Mouse (Mus musculus) heart, embryonic 10.5 days (tissue): ENCODE data around the gene Arl16. TPM values are rescaled to one million over a fixed set of nuclear protein-coding genes. Genes with fewer than 3 reads are reported as not detected.

Source experiments
- DNase-seq: peaks from one replicate; pipeline ENCODE4 v3.0.0-alpha.2; 2017; ENCODE audit warnings: low spot score
- H3K27ac ChIP-seq: fragments of 300-500 bp; sonication (generic); 2 replicates; pipeline ENCODE4 v1.5.1; 2016; ENCODE audit warnings: mild to moderate bottlenecking
- H3K27me3 ChIP-seq: fragments of 300-500 bp; sonication (generic); 2 replicates; pipeline ENCODE4 v1.6.1; 2016; ENCODE audit warnings: mild to moderate bottlenecking; ENCODE audit not compliant: poor library complexity, insufficient read depth, severe bottlenecking
- H3K36me3 ChIP-seq: fragments of 300-500 bp; sonication (generic); 2 replicates; pipeline ENCODE4 v1.6.1; 2016; ENCODE audit warnings: mild to moderate bottlenecking, moderate library complexity
- H3K4me1 ChIP-seq: fragments of 300-500 bp; sonication (generic); 2 replicates; pipeline ENCODE4 v1.6.1; 2016; ENCODE audit warnings: mild to moderate bottlenecking
- H3K4me3 ChIP-seq: fragments of 300-500 bp; sonication (generic); 2 replicates; pipeline ENCODE4 v1.5.1; 2016; ENCODE audit warnings: mild to moderate bottlenecking, moderate library complexity
- H3K9me3 ChIP-seq: fragments of 300-500 bp; sonication (generic); 2 replicates; pipeline ENCODE4 v1.6.1; 2016; ENCODE audit warnings: mild to moderate bottlenecking, moderate library complexity
- WGBS: fragments of 180-500 bp; shearing (Covaris S2); methylation state at CpG from one replicate; pipeline ENCODE4 v1.1.7; 2016; 5-methylcytosine and 5-hydroxymethylcytosine counted together
- polyA plus RNA-seq: library from polyadenylated mRNA; unstranded; fragments of >200 nt; fragmentation: Nextera tagmentation; extraction: Ambion mirVana; gene quantifications from 2 replicates; pipeline ENCODE4 v1.2.1, GENCODE M21; 2016

The Arl16 gene
- polyA plus RNA-seq, 1 experiment from 2014 or later = 52.2 TPM

GRCm38 (mm10) chr11:120457370-120457769 lies 10.0 kb downstream of the Arl16 start:
- WGBS = 21% methylated on average over 14 of the region's 14 CpGs
- DNase-seq = no peak
- Histone ChIP-seq H3K9me3 (no peaks in the 10 kb centered on the region), H3K27me3 (no peaks in the 10 kb centered on the region), H3K27ac (peak overlapping the region; percentile 94), H3K36me3 (peaks cover 39% of the 10 kb centered on the region), H3K4me3 (peak overlapping the region; percentile 80), H3K4me1 (peaks cover 24% of the 10 kb centered on the region)

GRCm38 (mm10) chr11:120455413-120455812 lies 12.0 kb downstream of the Arl16 start:
- H3K4me1 ChIP-seq = peaks cover 28% of the 10 kb centered on the region
- H3K27me3 ChIP-seq = no peaks in the 10 kb centered on the region
- no peaks in the 10 kb centered on the region for H3K9me3 ChIP-seq
- H3K4me3 ChIP-seq = no peak overlapping the region
- H3K36me3 ChIP-seq = peaks cover 20% of the 10 kb centered on the region
- 89% methylated on average over 7 of the region's 7 CpGs for WGBS
- no peak overlapping the region for H3K27ac ChIP-seq
- no peak for DNase-seq

GRCm38 (mm10) chr11:120454965-120455364 lies 12.4 kb downstream of the Arl16 start:
- WGBS = 95% methylated on average over 4 of the region's 4 CpGs
- Histone ChIP-seq H3K4me3 (no peak overlapping the region), H3K9me3 (no peaks in the 10 kb centered on the region), H3K36me3 (peaks cover 17% of the 10 kb centered on the region), H3K27ac (no peak overlapping the region), H3K27me3 (no peaks in the 10 kb centered on the region), H3K4me1 (peaks cover 28% of the 10 kb centered on the region)
- no peak for DNase-seq

- Histone ChIP-seq H3K36me3 (0 out of 2 replicates have a peak, but pooled peaks cover 10% of the 10 kb centered on the region), H3K27ac (no peak within 1 kb of the TSS), H3K27me3 (no peaks in the 10 kb centered on the region), H3K4me3 (no peak within 1 kb of the TSS), H3K4me1 (peaks cover 20% of the 10 kb centered on the region), H3K9me3 (no peaks in the 10 kb centered on the region)
- WGBS = 85% methylated on average over 4 of the region's 4 CpGs
- DNase-seq = no peak
These were observed 14.1 kb downstream of the Arl16 start, which contains the start of gene Pde6g for GRCm38 (mm10) chr11:120453306-120453705. Pde6g (minus strand) TSS chr11:120453500.

- Histone ChIP-seq H3K4me1 (peaks cover 21% of the 10 kb centered on the region), H3K9me3 (no peaks in the 10 kb centered on the region), H3K27me3 (no peaks in the 10 kb centered on the region), H3K27ac (no peak overlapping the region), H3K4me3 (no peak overlapping the region), H3K36me3 (0 out of 2 replicates have a peak, but pooled peaks cover 10% of the 10 kb centered on the region)
- no peak for DNase-seq
- 73% methylated on average over 3 of the region's 3 CpGs for WGBS
These were observed 15.2 kb downstream of the Arl16 start for GRCm38 (mm10) chr11:120452246-120452645.

- H3K4me1 ChIP-seq = peaks cover 25% of the 10 kb centered on the region
- H3K4me3 ChIP-seq = no peak overlapping the region
- H3K36me3 ChIP-seq = no peaks in the 10 kb centered on the region
- no peaks in the 10 kb centered on the region for H3K27me3 ChIP-seq
- no peak overlapping the region for H3K27ac ChIP-seq
- DNase-seq = no peak
- WGBS = 77% methylated on average over 7 of the region's 7 CpGs
- H3K9me3 ChIP-seq = no peaks in the 10 kb centered on the region
These were observed 20.2 kb downstream of the Arl16 start for GRCm38 (mm10) chr11:120447179-120447578.

DNA sequence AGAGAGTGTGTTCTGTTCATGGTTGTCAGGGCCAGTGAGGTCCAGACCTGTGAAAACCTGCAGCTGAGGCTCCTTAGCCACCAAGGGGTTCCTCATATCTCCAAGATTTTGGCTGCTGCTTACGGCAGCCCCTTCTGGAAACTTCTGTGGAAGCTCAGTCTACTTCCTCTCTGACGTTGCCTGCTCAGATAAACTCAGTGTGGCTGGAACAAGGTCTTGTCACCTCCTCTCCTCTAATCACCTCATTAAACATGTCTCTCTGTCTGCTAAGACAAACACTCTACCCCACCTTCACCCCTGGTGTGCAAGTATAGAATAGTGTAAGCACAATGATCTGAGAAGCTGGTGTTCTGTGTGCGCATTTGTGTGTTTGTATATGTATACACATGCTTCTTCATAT lies 21.9 kb downstream of the Arl16 start:
- no peaks in the 10 kb centered on the region for H3K36me3 ChIP-seq
- 61% methylated on average over 3 of the region's 3 CpGs for WGBS
- DNase-seq = no peak
- no peak overlapping the region for H3K27ac ChIP-seq
- H3K9me3 ChIP-seq = no peaks in the 10 kb centered on the region
- peaks cover 21% of the 10 kb centered on the region for H3K4me1 ChIP-seq
- H3K27me3 ChIP-seq = no peaks in the 10 kb centered on the region
- H3K4me3 ChIP-seq = no peak overlapping the region

GRCm38 (mm10) chr11:120444106-120444505 lies 23.3 kb downstream of the Arl16 start:
- DNase-seq = no peak
- WGBS = 58% methylated on average over 6 of the region's 6 CpGs
- no peaks in the 10 kb centered on the region for H3K27me3 ChIP-seq
- peak overlapping the region; percentile 29; the same call in 1 of the 2 replicates for H3K27ac ChIP-seq
- H3K4me3 ChIP-seq = no peak overlapping the region
- peaks cover 21% of the 10 kb centered on the region for H3K4me1 ChIP-seq
- H3K9me3 ChIP-seq = no peaks in the 10 kb centered on the region
- H3K36me3 ChIP-seq = no peaks in the 10 kb centered on the region

DNA sequence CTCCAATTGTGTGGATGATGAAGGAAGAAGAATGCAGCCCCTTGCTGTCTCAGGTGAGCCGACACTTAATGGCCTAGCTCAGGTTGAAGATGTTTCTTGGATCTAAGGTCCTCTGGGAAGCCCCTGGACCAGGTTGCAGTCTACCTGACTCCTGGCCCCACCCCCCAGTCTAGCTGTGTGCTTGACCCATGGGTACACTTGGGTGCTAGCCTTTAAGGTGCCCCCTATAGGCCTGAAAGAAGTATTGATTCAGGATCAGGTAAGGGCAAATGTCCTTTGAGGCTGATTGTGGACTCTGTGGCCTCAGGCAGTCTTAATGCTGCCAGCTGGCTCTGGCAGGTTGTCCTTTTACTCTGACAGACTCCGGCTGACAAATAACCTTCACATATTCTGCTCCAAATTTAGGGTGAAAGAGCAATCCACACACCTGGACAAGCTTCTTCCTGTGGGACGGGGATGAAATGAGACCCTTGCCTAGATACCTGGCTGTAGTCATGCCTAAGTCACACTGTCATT lies 24.6 kb downstream of the Arl16 start:
- peaks cover 12% of the 10 kb centered on the region for H3K4me1 ChIP-seq
- WGBS = 84% methylated on average over 3 of the region's 3 CpGs
- no peaks in the 10 kb centered on the region for H3K36me3 ChIP-seq

GRCm38 (mm10) chr11:120442344-120442743 lies 25.1 kb downstream of the Arl16 start, which contains the start of gene Tspan10:
Tspan10 (plus strand) TSS chr11:120442644.
- no peaks in the 10 kb centered on the region for H3K9me3 ChIP-seq
- 87% methylated on average over 3 of the region's 3 CpGs for WGBS
- no peak within 1 kb of the TSS for H3K27ac ChIP-seq
- no peak for DNase-seq
- peaks cover 10% of the 10 kb centered on the region for H3K4me1 ChIP-seq
- no peaks in the 10 kb centered on the region for H3K27me3 ChIP-seq
- H3K36me3 ChIP-seq = no peaks in the 10 kb centered on the region
- H3K4me3 ChIP-seq = no peak within 1 kb of the TSS

More for the DNA sequence above, 24.6 kb downstream of the Arl16 start:
- Histone ChIP-seq H3K27ac (no peak overlapping the region), H3K9me3 (no peaks in the 10 kb centered on the region), H3K4me3 (no peak overlapping the region), H3K27me3 (no peaks in the 10 kb centered on the region)
- DNase-seq = no peak

- no peaks in the 10 kb centered on the region for H3K9me3 ChIP-seq
- peak overlapping the region; percentile 98 for H3K27ac ChIP-seq
- peak overlapping the region; percentile 100 for H3K4me3 ChIP-seq
- DNase-seq = no peak
- H3K36me3 ChIP-seq = peaks cover 27% of the 10 kb centered on the region
- H3K4me1 ChIP-seq = peaks cover 11% of the 10 kb centered on the region
- WGBS = 29% methylated on average over 12 of the region's 12 CpGs
- H3K27me3 ChIP-seq = no peaks in the 10 kb centered on the region
These were observed 29.5 kb downstream of the Arl16 start for GRCm38 (mm10) chr11:120437857-120438385.

- Histone ChIP-seq H3K4me3 (peak within 1 kb of the TSS; percentile 100), H3K4me1 (peaks cover 11% of the 10 kb centered on the region), H3K9me3 (no peaks in the 10 kb centered on the region), H3K27ac (peak within 1 kb of the TSS; percentile 98), H3K36me3 (peaks cover 33% of the 10 kb centered on the region), H3K27me3 (no peaks in the 10 kb centered on the region)
- WGBS = under 1% methylated on average over 77 of the region's 77 CpGs
- peak; percentile 93 for DNase-seq
These were observed 30.1 kb downstream of the Arl16 start, which contains the start of gene Nploc4 for GRCm38 (mm10) chr11:120437152-120437856. Nploc4 (minus strand) TSS chr11:120437708.

- Histone ChIP-seq H3K27me3 (no peaks in the 10 kb centered on the region), H3K9me3 (no peaks in the 10 kb centered on the region), H3K4me1 (0 out of 2 replicates have a peak, but pooled peaks cover 5% of the 10 kb centered on the region), H3K36me3 (peaks cover 88% of the 10 kb centered on the region), H3K27ac (no peak overlapping the region), H3K4me3 (no peak overlapping the region)
- no peak for DNase-seq
- 87% methylated on average over 3 of the region's 3 CpGs for WGBS
These were observed 40.7 kb downstream of the Arl16 start for GRCm38 (mm10) chr11:120426727-120427126.
